Mouse (Mus musculus) ES-Bruce4 (cell line): ENCODE results near the gene Csad. TPM values are rescaled to one million over a fixed set of nuclear protein-coding genes. Genes with fewer than 3 reads are reported as not detected.

Experiments used
- H3K27ac ChIP-seq: 2 replicates; pipeline ENCODE4 v1.5.1; 2012; ENCODE audit warnings: low read length, inconsistent platforms; ENCODE audit not compliant: insufficient read depth
- H3K27me3 ChIP-seq: 2 replicates; pipeline ENCODE4 v1.6.1; 2012; ENCODE audit warnings: mild to moderate bottlenecking, low read length, inconsistent platforms; ENCODE audit not compliant: control insufficient read depth, poor library complexity, insufficient read depth, severe bottlenecking
- H3K36me3 ChIP-seq: 2 replicates; pipeline ENCODE4 v1.6.1; 2012; ENCODE audit warnings: inconsistent platforms, mild to moderate bottlenecking, low read length, moderate library complexity; ENCODE audit not compliant: control insufficient read depth, poor library complexity, insufficient read depth, severe bottlenecking
- H3K4me1 ChIP-seq: one replicate; pipeline ENCODE4 v1.8.1; 2011; ENCODE audit warnings: low read length; ENCODE audit not compliant: control insufficient read depth, insufficient read depth
- H3K4me3 ChIP-seq: 2 replicates; pipeline ENCODE4 v1.5.1; 2011; ENCODE audit warnings: low read depth, mild to moderate bottlenecking, low read length
- H3K9ac ChIP-seq: 2 replicates; pipeline ENCODE4 v1.6.1; 2012; ENCODE audit warnings: low read depth, mild to moderate bottlenecking, inconsistent platforms; ENCODE audit not compliant: poor library complexity, severe bottlenecking
- H3K9me3 ChIP-seq: replicated peaks from 2 replicates; pipeline ENCODE4 v1.6.1; 2012; ENCODE audit warnings: mild to moderate bottlenecking, low read length, inconsistent platforms; ENCODE audit not compliant: control insufficient read depth, poor library complexity, insufficient read depth, severe bottlenecking
- CTCF ChIP-seq: IDR thresholded peaks from one replicate; pipeline ENCODE4 v1.8.1; 2011; ENCODE audit warnings: low read depth, low read length
- EP300 ChIP-seq: IDR thresholded peaks from 2 replicates; pipeline ENCODE4 v1.6.1; 2011; ENCODE audit warnings: low read depth, low read length; ENCODE audit not compliant: insufficient read depth
- POLR2A ChIP-seq: IDR thresholded peaks from one replicate; pipeline ENCODE4 v1.8.1; 2011; ENCODE audit warnings: low read length; ENCODE audit not compliant: insufficient read depth
- polyA plus RNA-seq: library from polyadenylated mRNA; stranded (reverse); fragments of >200 nt; gene quantifications from 2 replicates; pipeline ENCODE4 v1.2.4, GENCODE M21; 2011; ENCODE audit warnings: low read depth; ENCODE audit not compliant: missing spikeins, insufficient read depth, insufficient read length

The Csad gene
- polyA plus RNA-seq, 1 experiment, result 17.8 TPM

DNA sequence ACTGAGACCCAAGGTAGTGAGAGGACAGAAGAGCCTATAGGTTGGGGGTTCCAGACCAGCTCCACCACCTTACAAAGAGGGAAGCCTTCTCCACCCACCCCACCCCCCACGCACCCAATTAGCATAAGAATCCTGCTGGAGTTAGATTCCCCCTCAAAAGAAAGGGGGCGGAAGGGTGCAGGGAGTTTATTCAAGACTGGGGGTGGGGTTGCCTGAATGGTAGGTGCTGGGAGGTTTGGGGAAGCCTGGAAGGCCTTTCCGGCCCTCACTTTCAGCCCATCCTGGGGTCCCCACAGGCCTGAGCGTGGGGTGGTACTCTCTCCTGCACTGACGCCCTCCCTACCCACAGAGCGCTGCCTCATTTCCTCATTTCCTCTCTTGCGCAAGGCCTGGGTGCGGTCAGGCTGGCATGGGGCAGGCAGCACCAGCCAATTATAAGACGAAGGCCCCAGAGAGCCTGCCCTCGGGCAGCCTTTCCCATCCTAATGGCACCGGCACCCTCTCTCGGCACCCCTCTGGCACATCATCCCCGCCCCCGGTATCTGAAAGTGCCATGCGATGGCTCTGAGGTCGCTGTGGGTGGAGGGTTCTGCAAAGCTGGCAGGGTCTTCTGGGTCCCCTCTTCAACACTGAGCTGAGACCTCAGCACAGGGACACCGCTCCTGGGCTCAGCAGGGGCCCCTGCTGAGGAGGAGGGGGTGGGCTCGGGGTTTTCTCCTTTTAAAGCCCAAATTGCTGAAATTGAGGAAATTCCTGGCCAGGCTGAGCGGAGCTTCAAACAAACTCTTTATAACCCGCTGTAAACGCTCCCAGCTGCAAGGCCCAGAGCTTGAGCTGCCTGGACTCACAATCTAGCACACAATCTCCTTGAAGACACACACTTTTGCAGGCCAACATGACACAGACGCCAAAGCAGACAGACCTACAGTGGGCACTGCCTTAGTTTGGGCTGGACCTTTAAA is 39.0 kb upstream of the Csad start:
- peaks cover 6% of the 10 kb centered on the region for H3K4me1 ChIP-seq
- peak overlapping the region; percentile 71 for H3K4me3 ChIP-seq
- peaks cover 3% of the 10 kb centered on the region; the same call in 1 of the 2 replicates for H3K36me3 ChIP-seq
- peak; percentile 95 for TF ChIP-seq EP300
- TF ChIP-seq POLR2A, result no peak
- H3K9me3 ChIP-seq, result no peaks in the 10 kb centered on the region
- H3K27me3 ChIP-seq, result no peaks in the 10 kb centered on the region
- peak overlapping the region; percentile 94 for H3K27ac ChIP-seq
- peak overlapping the region; percentile 67 for H3K9ac ChIP-seq

DNA sequence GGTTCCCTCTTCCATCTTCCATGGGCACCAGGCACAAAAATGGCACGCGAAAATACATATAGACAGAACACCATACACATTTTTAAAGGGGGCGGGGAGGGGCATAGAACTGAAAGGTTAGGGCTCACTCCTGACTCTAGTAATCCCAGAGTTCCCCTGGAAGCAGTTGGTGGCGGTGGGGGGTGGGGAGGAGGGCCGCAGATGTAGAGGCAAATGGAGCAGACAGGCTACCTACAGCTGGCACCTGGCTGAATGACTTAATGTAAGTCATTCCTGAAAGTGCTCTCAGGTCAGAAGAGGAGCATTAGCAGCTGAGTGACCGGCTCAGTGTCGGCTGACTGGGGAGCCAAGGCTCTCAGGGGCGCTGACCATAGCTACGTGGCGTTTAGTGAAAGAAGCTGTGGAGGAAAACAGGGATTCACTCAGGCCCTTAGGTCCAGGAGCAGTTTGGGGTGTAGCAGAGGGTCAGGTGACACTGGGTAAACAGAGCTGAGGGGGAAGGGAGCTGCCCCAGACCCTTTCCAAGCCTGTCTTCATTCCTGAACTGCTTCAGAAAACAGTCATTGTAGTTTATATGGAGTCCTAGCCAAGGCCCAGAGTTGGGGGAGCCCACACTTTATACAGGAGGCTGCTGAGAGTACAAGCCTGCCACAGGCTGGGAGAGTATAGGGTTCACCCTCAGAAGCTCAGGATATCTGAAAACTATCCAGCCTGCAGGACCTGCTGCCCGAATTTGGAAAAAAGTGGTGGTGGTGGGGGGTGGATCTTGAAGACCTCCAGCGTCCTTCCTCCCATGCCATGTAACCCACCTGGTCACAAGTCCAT is 38.1 kb upstream of the Csad start:
- Histone ChIP-seq H3K9me3 (no peaks in the 10 kb centered on the region), H3K27ac (peak overlapping the region; percentile 94), H3K27me3 (no peaks in the 10 kb centered on the region), H3K4me1 (peaks cover 6% of the 10 kb centered on the region), H3K9ac (peak overlapping the region; percentile 67), H3K4me3 (peak overlapping the region; percentile 44), H3K36me3 (peaks cover 9% of the 10 kb centered on the region)
- TF ChIP-seq EP300 (peak; percentile 61; the same call in 1 of the 2 replicates), POLR2A (no peak)

DNA sequence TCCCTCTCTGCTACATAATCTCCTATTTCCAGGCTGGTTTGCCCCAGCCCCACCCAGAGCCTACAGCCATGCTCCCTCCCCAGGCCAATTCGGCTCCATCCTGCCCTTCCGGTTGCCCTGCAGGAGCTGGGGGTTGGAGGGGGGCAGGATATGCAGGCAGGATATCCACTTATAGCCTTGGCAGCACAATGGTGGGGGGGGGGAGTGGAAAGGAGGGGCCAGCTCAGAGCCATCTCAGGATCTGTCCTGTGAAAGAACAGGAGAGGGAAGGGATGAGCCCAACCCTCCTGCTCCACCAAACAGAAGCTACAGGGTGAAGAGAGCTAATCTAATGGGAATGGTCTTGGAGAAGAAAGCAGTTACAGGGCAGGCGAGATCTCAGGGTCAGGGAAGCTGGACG is 36.1 kb upstream of the Csad start:
- Histone ChIP-seq H3K9ac (0 out of 2 replicates have a peak overlapping the region, but pooled peaks have one; percentile 2), H3K36me3 (peaks cover 13% of the 10 kb centered on the region), H3K27me3 (no peaks in the 10 kb centered on the region), H3K4me1 (peaks cover 6% of the 10 kb centered on the region), H3K9me3 (no peaks in the 10 kb centered on the region), H3K4me3 (peak overlapping the region; percentile 9), H3K27ac (peak overlapping the region; percentile 94)
- no peak for TF ChIP-seq CTCF
- peak; percentile 98 for TF ChIP-seq EP300

DNA sequence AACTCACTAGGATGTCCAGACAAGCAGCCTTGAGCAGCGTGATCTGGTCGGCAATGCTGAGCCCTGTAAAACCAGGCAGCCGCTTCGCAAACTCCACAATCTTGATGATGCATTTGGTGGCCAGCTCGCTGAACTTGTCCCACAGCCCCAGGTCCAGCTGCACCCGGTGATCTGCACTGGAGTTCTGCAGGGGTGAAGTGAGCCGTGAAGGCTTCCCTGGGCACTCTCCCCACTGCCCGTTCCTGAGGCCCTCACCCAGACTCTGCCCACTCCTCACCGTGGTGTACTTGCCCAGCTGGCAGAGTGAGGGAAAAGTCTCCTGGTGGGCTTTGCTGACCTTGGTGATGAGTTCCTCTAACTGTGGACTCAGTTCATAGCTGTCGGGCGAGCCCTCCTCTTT is 35.3 kb upstream of the Csad start:
- H3K27ac ChIP-seq, result peak overlapping the region; percentile 84
- H3K4me3 ChIP-seq, result peak overlapping the region; percentile 33
- no peaks in the 10 kb centered on the region for H3K27me3 ChIP-seq
- no peaks in the 10 kb centered on the region for H3K9me3 ChIP-seq
- H3K4me1 ChIP-seq, result peaks cover 6% of the 10 kb centered on the region
- peaks cover 13% of the 10 kb centered on the region for H3K36me3 ChIP-seq
- peak overlapping the region; percentile 9 for H3K9ac ChIP-seq
- TF ChIP-seq EP300 (no peak), POLR2A (no peak), CTCF (no peak)

DNA sequence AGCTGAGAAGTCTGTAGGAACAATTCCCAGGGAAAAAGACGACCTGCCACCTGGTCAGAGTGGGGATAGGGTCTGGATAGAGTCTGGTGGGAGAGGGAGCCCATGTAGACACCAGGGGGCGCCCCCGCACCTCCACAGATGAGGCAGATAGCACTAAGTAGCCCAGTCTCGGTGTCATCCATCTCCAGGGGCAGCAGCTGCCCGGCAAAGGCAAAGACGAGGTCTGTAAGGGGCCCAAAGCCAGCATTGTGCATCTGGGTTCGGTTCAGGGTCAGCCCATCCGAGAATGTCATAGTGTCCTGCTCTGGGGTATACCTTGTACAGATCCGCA is 34.7 kb upstream of the Csad start:
- H3K9ac ChIP-seq, result 0 out of 2 replicates have a peak overlapping the region, but pooled peaks have one; percentile 9
- peak overlapping the region; percentile 33; the same call in 1 of the 2 replicates for H3K4me3 ChIP-seq
- peak overlapping the region; percentile 84 for H3K27ac ChIP-seq
- no peaks in the 10 kb centered on the region for H3K27me3 ChIP-seq
- peaks cover 13% of the 10 kb centered on the region for H3K36me3 ChIP-seq
- H3K9me3 ChIP-seq, result no peaks in the 10 kb centered on the region
- peaks cover 10% of the 10 kb centered on the region for H3K4me1 ChIP-seq
- peak; percentile 85 for TF ChIP-seq CTCF
- TF ChIP-seq POLR2A, result no peak
- 0 out of 2 replicates have a peak, but pooled peaks have one; percentile 27 for TF ChIP-seq EP300
